Mouse (Mus musculus): ENCODE results near the gene Cacna2d4. TPM values are rescaled to one million over a fixed set of nuclear protein-coding genes. Genes with fewer than 3 reads are reported as not detected.

The Cacna2d4 gene
- polyA plus RNA-seq, 1 experiment from 2014 or later, result 0.11 TPM

GRCm38 (mm10) chr6:119251704-119252103 is 15.4 kb downstream of the Cacna2d4 start:
- Histone ChIP-seq H3K27me3 (replicated peaks; ENCODE audit: control insufficient read depth, insufficient read depth, low read length) (no peaks in the 10 kb centered on the region), H3K36me3 (ENCODE audit: control insufficient read depth, insufficient read depth, low read length) (no peaks in the 10 kb centered on the region), H3K4me3 (ENCODE audit: low read length) (no peak overlapping the region), H3K9ac (ENCODE audit: low read depth, low read length) (no peak overlapping the region), H3K4me2 (ENCODE audit: low read depth, low read length) (no peak overlapping the region), H3K27ac (ENCODE audit: low read length) (no peak overlapping the region), H3K9me3 (ENCODE audit: control insufficient read depth, low read length) (no peaks in the 10 kb centered on the region), H3K4me1 (ENCODE audit: control insufficient read depth, insufficient read depth, low read length) (no peaks in the 10 kb centered on the region)
- no peak for ATAC-seq
- WGBS, result 73% methylated on average over 4 of the region's 4 CpGs

GRCm38 (mm10) chr6:119276713-119277112 is 40.4 kb downstream of the Cacna2d4 start:
- Histone ChIP-seq H3K9ac (ENCODE audit: low read depth, low read length) (no peak overlapping the region), H3K27ac (ENCODE audit: low read length) (no peak overlapping the region), H3K9me3 (ENCODE audit: control insufficient read depth, low read length) (no peaks in the 10 kb centered on the region), H3K27me3 (replicated peaks; ENCODE audit: control insufficient read depth, insufficient read depth, low read length) (no peaks in the 10 kb centered on the region), H3K36me3 (ENCODE audit: control insufficient read depth, insufficient read depth, low read length) (no peaks in the 10 kb centered on the region), H3K4me3 (ENCODE audit: low read length) (no peak overlapping the region), H3K4me1 (ENCODE audit: control insufficient read depth, insufficient read depth, low read length) (no peaks in the 10 kb centered on the region), H3K4me2 (ENCODE audit: low read depth, low read length) (no peak overlapping the region)
- 83% methylated on average over 2 of the region's 2 CpGs for WGBS
- ATAC-seq, result no peak

- no peak for ATAC-seq
- WGBS, result 69% methylated on average over 9 of the region's 9 CpGs
- H3K4me2 ChIP-seq (ENCODE audit: low read depth, low read length), result no peak overlapping the region
These were observed 44.4 kb downstream of the Cacna2d4 start for GRCm38 (mm10) chr6:119280761-119281160.

GRCm38 (mm10) chr6:119301310-119301709 is 65.0 kb downstream of the Cacna2d4 start:
- Histone ChIP-seq H3K36me3 (ENCODE audit: control insufficient read depth, insufficient read depth, low read length) (no peaks in the 10 kb centered on the region), H3K9ac (ENCODE audit: low read depth, low read length) (no peak overlapping the region), H3K27me3 (replicated peaks; ENCODE audit: control insufficient read depth, insufficient read depth, low read length) (no peaks in the 10 kb centered on the region), H3K4me3 (ENCODE audit: low read length) (no peak overlapping the region), H3K9me3 (ENCODE audit: control insufficient read depth, low read length) (no peaks in the 10 kb centered on the region), H3K4me2 (ENCODE audit: low read depth, low read length) (no peak overlapping the region), H3K27ac (ENCODE audit: low read length) (no peak overlapping the region), H3K4me1 (ENCODE audit: control insufficient read depth, insufficient read depth, low read length) (no peaks in the 10 kb centered on the region)
- 83% methylated on average over 3 of the region's 3 CpGs for WGBS
- no peak for ATAC-seq

More at GRCm38 (mm10) chr6:119280761-119281160, 44.4 kb downstream of the Cacna2d4 start:
- H3K27ac ChIP-seq (ENCODE audit: low read length), result no peak overlapping the region
- no peak overlapping the region for H3K9ac ChIP-seq (ENCODE audit: low read depth, low read length)
- no peaks in the 10 kb centered on the region for H3K4me1 ChIP-seq (ENCODE audit: control insufficient read depth, insufficient read depth, low read length)
- no peak overlapping the region for H3K4me3 ChIP-seq (ENCODE audit: low read length)
- H3K36me3 ChIP-seq (ENCODE audit: control insufficient read depth, insufficient read depth, low read length), result no peaks in the 10 kb centered on the region
- H3K9me3 ChIP-seq (ENCODE audit: control insufficient read depth, low read length), result no peaks in the 10 kb centered on the region
- H3K27me3 ChIP-seq (replicated peaks; ENCODE audit: control insufficient read depth, insufficient read depth, low read length), result no peaks in the 10 kb centered on the region

- no peaks in the 10 kb centered on the region for H3K4me1 ChIP-seq (ENCODE audit: control insufficient read depth, insufficient read depth, low read length)
- H3K27me3 ChIP-seq (replicated peaks; ENCODE audit: control insufficient read depth, insufficient read depth, low read length), result no peaks in the 10 kb centered on the region
- WGBS, result 86% methylated on average over 6 of the region's 6 CpGs
- H3K9ac ChIP-seq (ENCODE audit: low read depth, low read length), result no peak overlapping the region
- no peak overlapping the region for H3K4me2 ChIP-seq (ENCODE audit: low read depth, low read length)
- no peaks in the 10 kb centered on the region for H3K9me3 ChIP-seq (ENCODE audit: control insufficient read depth, low read length)
- H3K27ac ChIP-seq (ENCODE audit: low read length), result no peak overlapping the region
- no peaks in the 10 kb centered on the region for H3K36me3 ChIP-seq (ENCODE audit: control insufficient read depth, insufficient read depth, low read length)
- H3K4me3 ChIP-seq (ENCODE audit: low read length), result no peak overlapping the region
- ATAC-seq, result no peak
These were observed 67.0 kb downstream of the Cacna2d4 start for GRCm38 (mm10) chr6:119303331-119303730.

- H3K4me2 ChIP-seq (ENCODE audit: low read depth, low read length), result no peak overlapping the region
- H3K36me3 ChIP-seq (ENCODE audit: control insufficient read depth, insufficient read depth, low read length), result no peaks in the 10 kb centered on the region
- no peak overlapping the region for H3K9ac ChIP-seq (ENCODE audit: low read depth, low read length)
- no peaks in the 10 kb centered on the region for H3K27me3 ChIP-seq (replicated peaks; ENCODE audit: control insufficient read depth, insufficient read depth, low read length)
- H3K27ac ChIP-seq (ENCODE audit: low read length), result no peak overlapping the region
- ATAC-seq, result no peak
- no peaks in the 10 kb centered on the region for H3K4me1 ChIP-seq (ENCODE audit: control insufficient read depth, insufficient read depth, low read length)
- no peak overlapping the region for H3K4me3 ChIP-seq (ENCODE audit: low read length)
- no peaks in the 10 kb centered on the region for H3K9me3 ChIP-seq (ENCODE audit: control insufficient read depth, low read length)
- WGBS, result 66% methylated on average over 10 of the region's 10 CpGs
These were observed 71.6 kb downstream of the Cacna2d4 start for GRCm38 (mm10) chr6:119307867-119308413.

- Histone ChIP-seq H3K4me2 (ENCODE audit: low read depth, low read length) (no peak overlapping the region), H3K9ac (ENCODE audit: low read depth, low read length) (no peak overlapping the region), H3K27ac (ENCODE audit: low read length) (no peak overlapping the region), H3K27me3 (replicated peaks; ENCODE audit: control insufficient read depth, insufficient read depth, low read length) (0 out of 2 replicates have a peak, but pooled peaks cover 2% of the 10 kb centered on the region), H3K36me3 (ENCODE audit: control insufficient read depth, insufficient read depth, low read length) (no peaks in the 10 kb centered on the region), H3K9me3 (ENCODE audit: control insufficient read depth, low read length) (no peaks in the 10 kb centered on the region), H3K4me3 (ENCODE audit: low read length) (no peak overlapping the region), H3K4me1 (ENCODE audit: control insufficient read depth, insufficient read depth, low read length) (no peaks in the 10 kb centered on the region)
- 51% methylated on average over 9 of the region's 9 CpGs for WGBS
- no peak for ATAC-seq
These were observed 73.8 kb downstream of the Cacna2d4 start for GRCm38 (mm10) chr6:119310176-119310575.

- ATAC-seq, result no peak
- Histone ChIP-seq H3K9ac (ENCODE audit: low read depth, low read length) (no peak overlapping the region), H3K4me1 (ENCODE audit: control insufficient read depth, insufficient read depth, low read length) (no peaks in the 10 kb centered on the region), H3K27ac (ENCODE audit: low read length) (no peak overlapping the region), H3K4me3 (ENCODE audit: low read length) (no peak overlapping the region), H3K4me2 (ENCODE audit: low read depth, low read length) (no peak overlapping the region), H3K36me3 (ENCODE audit: control insufficient read depth, insufficient read depth, low read length) (no peaks in the 10 kb centered on the region), H3K9me3 (ENCODE audit: control insufficient read depth, low read length) (no peaks in the 10 kb centered on the region), H3K27me3 (replicated peaks; ENCODE audit: control insufficient read depth, insufficient read depth, low read length) (0 out of 2 replicates have a peak, but pooled peaks cover 4% of the 10 kb centered on the region)
- WGBS, result 84% methylated on average over 6 of the region's 6 CpGs
These were observed 76.1 kb downstream of the Cacna2d4 start for GRCm38 (mm10) chr6:119312381-119312780.

- H3K4me1 ChIP-seq (ENCODE audit: control insufficient read depth, insufficient read depth, low read length), result no peaks in the 10 kb centered on the region
- H3K27ac ChIP-seq (ENCODE audit: low read length), result no peak overlapping the region
- no peak overlapping the region for H3K9ac ChIP-seq (ENCODE audit: low read depth, low read length)
- H3K27me3 ChIP-seq (replicated peaks; ENCODE audit: control insufficient read depth, insufficient read depth, low read length), result 0 out of 2 replicates have a peak, but pooled peaks cover 4% of the 10 kb centered on the region
- no peaks in the 10 kb centered on the region for H3K9me3 ChIP-seq (ENCODE audit: control insufficient read depth, low read length)
- no peak overlapping the region for H3K4me3 ChIP-seq (ENCODE audit: low read length)
- no peak for ATAC-seq
- H3K36me3 ChIP-seq (ENCODE audit: control insufficient read depth, insufficient read depth, low read length), result no peaks in the 10 kb centered on the region
- 62% methylated on average over 3 of the region's 3 CpGs for WGBS
- no peak overlapping the region for H3K4me2 ChIP-seq (ENCODE audit: low read depth, low read length)
These were observed 76.8 kb downstream of the Cacna2d4 start for GRCm38 (mm10) chr6:119313096-119313495.

All from intestine, embryonic 16.5 days (tissue).